Mouse (Mus musculus): ENCODE results near the gene Pax7. TPM values are rescaled to one million over a fixed set of nuclear protein-coding genes. Genes with fewer than 3 reads are reported as not detected.
A peak's percentile ranks its signal among the peaks of the same experiment; 100 is the strongest.

The Pax7 gene
- polyA plus RNA-seq, 1 experiment from 2014 or later = 0.24 TPM

GRCm38 (mm10) chr4:139747190-139747936 lies 86.0 kb downstream of the Pax7 start:
- WGBS = 51% methylated on average over 12 of the region's 12 CpGs
- no peaks in the 10 kb centered on the region for H3K9me3 ChIP-seq (ENCODE audit: control insufficient read depth, low read length)
- H3K27ac ChIP-seq (ENCODE audit: low read depth, low read length) = no peak overlapping the region
- no peaks in the 10 kb centered on the region for H3K27me3 ChIP-seq (replicated peaks; ENCODE audit: control insufficient read depth, insufficient read depth, low read length)
- no peak overlapping the region for H3K9ac ChIP-seq (ENCODE audit: low read depth, low read length)
- no peak overlapping the region for H3K4me2 ChIP-seq (ENCODE audit: low read length)
- H3K4me1 ChIP-seq (ENCODE audit: control insufficient read depth, insufficient read depth, low read depth, low read length) = no peaks in the 10 kb centered on the region; the same call in 1 of the 2 replicates
- ATAC-seq = no peak
- H3K36me3 ChIP-seq (ENCODE audit: control insufficient read depth, insufficient read depth, low read length) = no peaks in the 10 kb centered on the region
- H3K4me3 ChIP-seq (ENCODE audit: low read length) = no peak overlapping the region

- H3K27me3 ChIP-seq (replicated peaks; ENCODE audit: control insufficient read depth, insufficient read depth, low read length) = no peaks in the 10 kb centered on the region
- no peak for ATAC-seq
- no peak overlapping the region for H3K27ac ChIP-seq (ENCODE audit: low read depth, low read length)
- H3K4me2 ChIP-seq (ENCODE audit: low read length) = no peak overlapping the region
- no peaks in the 10 kb centered on the region for H3K9me3 ChIP-seq (ENCODE audit: control insufficient read depth, low read length)
- no peaks in the 10 kb centered on the region; the same call in 1 of the 2 replicates for H3K4me1 ChIP-seq (ENCODE audit: control insufficient read depth, insufficient read depth, low read depth, low read length)
- 53% methylated on average over 12 of the region's 12 CpGs for WGBS
- H3K4me3 ChIP-seq (ENCODE audit: low read length) = no peak overlapping the region
- no peak overlapping the region for H3K9ac ChIP-seq (ENCODE audit: low read depth, low read length)
- no peaks in the 10 kb centered on the region for H3K36me3 ChIP-seq (ENCODE audit: control insufficient read depth, insufficient read depth, low read length)
Observed at GRCm38 (mm10) chr4:139746177-139746576, 87.2 kb downstream of the Pax7 start.

GRCm38 (mm10) chr4:139744765-139745395 lies 88.4 kb downstream of the Pax7 start:
- no peaks in the 10 kb centered on the region; the same call in 1 of the 2 replicates for H3K4me1 ChIP-seq (ENCODE audit: control insufficient read depth, insufficient read depth, low read depth, low read length)
- H3K36me3 ChIP-seq (ENCODE audit: control insufficient read depth, insufficient read depth, low read length) = no peaks in the 10 kb centered on the region
- WGBS = 51% methylated on average over 12 of the region's 12 CpGs
- no peak overlapping the region for H3K4me2 ChIP-seq (ENCODE audit: low read length)
- H3K27ac ChIP-seq (ENCODE audit: low read depth, low read length) = no peak overlapping the region
- 0 out of 2 replicates have a peak, but pooled peaks have one; percentile 56 for ATAC-seq
- no peaks in the 10 kb centered on the region for H3K9me3 ChIP-seq (ENCODE audit: control insufficient read depth, low read length)
- H3K27me3 ChIP-seq (replicated peaks; ENCODE audit: control insufficient read depth, insufficient read depth, low read length) = no peaks in the 10 kb centered on the region
- H3K4me3 ChIP-seq (ENCODE audit: low read length) = no peak overlapping the region
- H3K9ac ChIP-seq (ENCODE audit: low read depth, low read length) = no peak overlapping the region

- Histone ChIP-seq H3K27ac (ENCODE audit: low read depth, low read length) (no peak overlapping the region), H3K4me1 (ENCODE audit: control insufficient read depth, insufficient read depth, low read depth, low read length) (no peaks in the 10 kb centered on the region; the same call in 1 of the 2 replicates), H3K4me2 (ENCODE audit: low read length) (no peak overlapping the region), H3K9ac (ENCODE audit: low read depth, low read length) (no peak overlapping the region; the same call in 1 of the 2 replicates), H3K36me3 (ENCODE audit: control insufficient read depth, insufficient read depth, low read length) (no peaks in the 10 kb centered on the region), H3K9me3 (ENCODE audit: control insufficient read depth, low read length) (no peaks in the 10 kb centered on the region), H3K4me3 (ENCODE audit: low read length) (no peak overlapping the region), H3K27me3 (replicated peaks; ENCODE audit: control insufficient read depth, insufficient read depth, low read length) (no peaks in the 10 kb centered on the region)
- no peak for ATAC-seq
- 76% methylated on average over 3 of the region's 3 CpGs for WGBS
Observed at GRCm38 (mm10) chr4:139743626-139744025, 89.7 kb downstream of the Pax7 start.

DNA sequence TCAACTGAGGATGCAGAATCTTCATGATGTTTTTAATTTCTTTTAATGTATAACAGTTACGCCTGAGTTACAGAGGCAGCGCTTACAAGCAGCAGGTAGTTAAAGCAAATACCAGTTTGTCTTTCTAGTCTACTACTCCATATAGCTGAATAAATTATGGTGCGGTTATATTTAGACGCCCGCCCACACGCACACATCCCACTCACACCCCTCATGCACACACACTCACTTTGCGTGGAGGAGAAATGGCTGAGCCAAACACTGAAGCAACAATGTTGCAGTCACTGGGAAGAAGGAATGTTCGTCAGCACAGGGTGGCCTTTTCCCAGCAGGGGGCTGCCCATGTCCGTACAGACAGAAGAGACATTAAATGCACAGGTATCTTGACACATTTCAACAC lies 96.3 kb downstream of the Pax7 start:
- Histone ChIP-seq H3K4me1 (ENCODE audit: control insufficient read depth, insufficient read depth, low read depth, low read length) (no peaks in the 10 kb centered on the region), H3K27me3 (replicated peaks; ENCODE audit: control insufficient read depth, insufficient read depth, low read length) (no peaks in the 10 kb centered on the region), H3K4me3 (ENCODE audit: low read length) (no peak overlapping the region), H3K9me3 (ENCODE audit: control insufficient read depth, low read length) (no peaks in the 10 kb centered on the region), H3K9ac (ENCODE audit: low read depth, low read length) (no peak overlapping the region), H3K36me3 (ENCODE audit: control insufficient read depth, insufficient read depth, low read length) (no peaks in the 10 kb centered on the region), H3K4me2 (ENCODE audit: low read length) (no peak overlapping the region), H3K27ac (ENCODE audit: low read depth, low read length) (no peak overlapping the region)
- no peak for ATAC-seq
- WGBS = 90% methylated on average over 9 of the region's 9 CpGs

DNA sequence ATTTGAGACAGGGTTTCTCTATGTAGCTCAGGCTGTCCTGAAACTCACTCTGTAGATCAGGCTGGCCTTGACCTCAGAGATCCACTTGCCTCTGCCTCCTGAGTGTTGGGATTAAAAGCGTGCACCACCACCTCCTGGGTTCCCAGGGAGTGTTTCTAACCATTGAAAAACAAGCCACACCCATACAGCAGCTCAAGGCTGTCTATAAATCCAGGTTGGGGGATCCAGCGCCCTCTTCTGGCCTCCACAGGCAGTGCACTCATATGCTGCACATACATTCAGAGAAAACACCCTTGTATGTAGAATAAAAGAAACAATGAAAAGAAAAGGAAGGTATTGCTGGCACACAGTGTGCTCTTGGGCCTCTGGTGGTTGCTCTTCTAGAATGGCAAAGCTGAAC lies 106.2 kb downstream of the Pax7 start:
- no peaks in the 10 kb centered on the region for H3K36me3 ChIP-seq (ENCODE audit: control insufficient read depth, insufficient read depth, low read length)
- no peak overlapping the region for H3K4me2 ChIP-seq (ENCODE audit: low read length)
- H3K4me1 ChIP-seq (ENCODE audit: control insufficient read depth, insufficient read depth, low read depth, low read length) = no peaks in the 10 kb centered on the region; the same call in 1 of the 2 replicates
- H3K9me3 ChIP-seq (ENCODE audit: control insufficient read depth, low read length) = peaks cover 2% of the 10 kb centered on the region; the same call in 1 of the 2 replicates
- no peak for ATAC-seq
- H3K27me3 ChIP-seq (replicated peaks; ENCODE audit: control insufficient read depth, insufficient read depth, low read length) = no peaks in the 10 kb centered on the region
- WGBS = 66% methylated on average over 2 of the region's 2 CpGs
- no peak overlapping the region for H3K27ac ChIP-seq (ENCODE audit: low read depth, low read length)
- no peak overlapping the region for H3K9ac ChIP-seq (ENCODE audit: low read depth, low read length)
- no peak overlapping the region for H3K4me3 ChIP-seq (ENCODE audit: low read length)

DNA sequence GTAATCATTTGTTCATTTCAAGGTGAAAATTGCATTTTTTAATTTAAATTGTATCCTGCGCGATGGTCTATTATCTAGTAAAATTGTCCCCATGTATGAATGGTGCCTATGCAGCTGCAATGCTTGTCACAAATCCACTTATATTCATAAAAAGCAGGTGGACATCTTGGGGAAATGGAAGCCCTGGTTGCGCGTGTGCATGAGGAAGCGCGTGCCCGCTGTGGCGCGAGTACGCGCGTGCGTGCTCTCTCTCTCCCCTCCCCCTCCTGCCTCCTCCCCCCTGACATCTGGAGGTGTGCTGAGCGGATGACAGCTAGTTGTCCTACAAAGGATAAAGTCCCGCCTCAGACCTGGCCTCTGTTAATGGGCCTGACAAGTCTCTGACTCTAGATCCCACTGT lies 107.9 kb downstream of the Pax7 start:
- ATAC-seq = no peak
- no peaks in the 10 kb centered on the region for H3K27me3 ChIP-seq (replicated peaks; ENCODE audit: control insufficient read depth, insufficient read depth, low read length)
- 60% methylated on average over 15 of the region's 15 CpGs for WGBS
- H3K4me3 ChIP-seq (ENCODE audit: low read length) = no peak overlapping the region
- no peak overlapping the region for H3K27ac ChIP-seq (ENCODE audit: low read depth, low read length)
- no peaks in the 10 kb centered on the region for H3K36me3 ChIP-seq (ENCODE audit: control insufficient read depth, insufficient read depth, low read length)
- H3K9ac ChIP-seq (ENCODE audit: low read depth, low read length) = no peak overlapping the region
- H3K4me2 ChIP-seq (ENCODE audit: low read length) = no peak overlapping the region
- peaks cover under 1% of the 10 kb centered on the region; the same call in 1 of the 2 replicates for H3K9me3 ChIP-seq (ENCODE audit: control insufficient read depth, low read length)
- H3K4me1 ChIP-seq (ENCODE audit: control insufficient read depth, insufficient read depth, low read depth, low read length) = no peaks in the 10 kb centered on the region; the same call in 1 of the 2 replicates

- Histone ChIP-seq H3K9ac (ENCODE audit: low read depth, low read length) (no peak overlapping the region), H3K36me3 (ENCODE audit: control insufficient read depth, insufficient read depth, low read length) (no peaks in the 10 kb centered on the region), H3K9me3 (ENCODE audit: control insufficient read depth, low read length) (no peaks in the 10 kb centered on the region; the same call in 1 of the 2 replicates), H3K27ac (ENCODE audit: low read depth, low read length) (no peak overlapping the region), H3K27me3 (replicated peaks; ENCODE audit: control insufficient read depth, insufficient read depth, low read length) (no peaks in the 10 kb centered on the region), H3K4me2 (ENCODE audit: low read length) (no peak overlapping the region), H3K4me1 (ENCODE audit: control insufficient read depth, insufficient read depth, low read depth, low read length) (no peaks in the 10 kb centered on the region; the same call in 1 of the 2 replicates), H3K4me3 (ENCODE audit: low read length) (no peak overlapping the region)
- WGBS = 67% methylated on average over 4 of the region's 4 CpGs
- ATAC-seq = no peak
Observed at GRCm38 (mm10) chr4:139724296-139724695, 109.0 kb downstream of the Pax7 start.

- Histone ChIP-seq H3K4me2 (ENCODE audit: low read length) (no peak overlapping the region), H3K27ac (ENCODE audit: low read depth, low read length) (no peak overlapping the region), H3K36me3 (ENCODE audit: control insufficient read depth, insufficient read depth, low read length) (no peaks in the 10 kb centered on the region), H3K9me3 (ENCODE audit: control insufficient read depth, low read length) (no peaks in the 10 kb centered on the region), H3K27me3 (replicated peaks; ENCODE audit: control insufficient read depth, insufficient read depth, low read length) (no peaks in the 10 kb centered on the region), H3K4me1 (ENCODE audit: control insufficient read depth, insufficient read depth, low read depth, low read length) (no peaks in the 10 kb centered on the region), H3K9ac (ENCODE audit: low read depth, low read length) (no peak overlapping the region), H3K4me3 (ENCODE audit: low read length) (no peak overlapping the region)
- ATAC-seq = no peak
- WGBS = 79% methylated on average over 5 of the region's 5 CpGs
Observed at GRCm38 (mm10) chr4:139718978-139719377, 114.3 kb downstream of the Pax7 start.
